Mouse (Mus musculus) limb, embryonic 13.5 days (tissue): ENCODE data around the gene Ipo13. TPM values are rescaled to one million over a fixed set of nuclear protein-coding genes. Genes with fewer than 3 reads are reported as not detected.
A peak's percentile ranks its signal among the peaks of the same experiment; 100 is the strongest.

ENCODE experiments used
- ATAC-seq: fragments of 200-750 bp; cut with Nextera tagmentation; 2 replicates; pipeline ENCODE4 v1.8.0; 2017; ENCODE audit warnings: low read depth, moderate number of reproducible peaks, moderate TSS enrichment; ENCODE audit not compliant: low FRiP score
- H3K27ac ChIP-seq: fragments of 300-500 bp; sonication (generic); 2 replicates; pipeline ENCODE4 v1.5.1; 2015; ENCODE audit warnings: inconsistent platforms, mild to moderate bottlenecking, moderate library complexity
- H3K27me3 ChIP-seq: fragments of 300-500 bp; sonication (generic); 2 replicates; pipeline ENCODE4 v1.6.1; 2015; ENCODE audit warnings: mild to moderate bottlenecking, inconsistent platforms
- H3K36me3 ChIP-seq: fragments of 300-500 bp; sonication (generic); 2 replicates; pipeline ENCODE4 v1.6.1; 2015; ENCODE audit warnings: inconsistent platforms, mild to moderate bottlenecking, moderate library complexity
- H3K4me1 ChIP-seq: fragments of 300-500 bp; sonication (generic); 2 replicates; pipeline ENCODE4 v1.6.1; 2015; ENCODE audit warnings: inconsistent platforms
- H3K4me2 ChIP-seq: fragments of 300-500 bp; sonication (generic); replicated peaks from 2 replicates; pipeline ENCODE4 v1.6.1; 2015; ENCODE audit warnings: inconsistent platforms, mild to moderate bottlenecking, moderate library complexity
- H3K4me3 ChIP-seq: fragments of 300-500 bp; sonication (generic); 2 replicates; pipeline ENCODE4 v1.5.1; 2015; ENCODE audit warnings: moderate library complexity, mild to moderate bottlenecking, inconsistent platforms
- H3K9ac ChIP-seq: fragments of 300-500 bp; sonication (generic); 2 replicates; pipeline ENCODE4 v1.6.1; 2015; ENCODE audit warnings: mild to moderate bottlenecking, inconsistent platforms
- H3K9me3 ChIP-seq: fragments of 300-500 bp; sonication (generic); 2 replicates; pipeline ENCODE4 v1.6.1; 2016; ENCODE audit warnings: inconsistent platforms
- WGBS: fragments of 180-500 bp; shearing (Covaris S2); methylation state at CpG from one replicate; pipeline ENCODE4 v1.1.7; 2015; 5-methylcytosine and 5-hydroxymethylcytosine counted together
- polyA plus RNA-seq: library from polyadenylated mRNA; unstranded; fragments of >200 nt; fragmentation: Nextera tagmentation; extraction: Ambion mirVana; gene quantifications from 2 replicates; pipeline ENCODE4 v1.2.1, GENCODE M21; 2015

Gene Ipo13
- polyA plus RNA-seq, 1 experiment from 2014 or later = 43.7 TPM

GRCm38 (mm10) chr4:117850871-117851270, 63.9 kb downstream of the Ipo13 start:
- WGBS = 79% methylated on average over 7 of the region's 7 CpGs
- no peak overlapping the region for H3K9ac ChIP-seq
- ATAC-seq = no peak
- no peaks in the 10 kb centered on the region for H3K9me3 ChIP-seq
- H3K4me2 ChIP-seq = no peak overlapping the region
- no peak overlapping the region for H3K27ac ChIP-seq
- H3K4me1 ChIP-seq = peaks cover 20% of the 10 kb centered on the region
- H3K27me3 ChIP-seq = no peaks in the 10 kb centered on the region
- no peak overlapping the region for H3K4me3 ChIP-seq
- peaks cover 15% of the 10 kb centered on the region for H3K36me3 ChIP-seq

- Histone ChIP-seq H3K27ac (no peak overlapping the region), H3K36me3 (peaks cover 20% of the 10 kb centered on the region), H3K4me1 (peaks cover 13% of the 10 kb centered on the region), H3K4me3 (no peak overlapping the region), H3K27me3 (no peaks in the 10 kb centered on the region), H3K9me3 (no peaks in the 10 kb centered on the region), H3K4me2 (no peak overlapping the region), H3K9ac (no peak overlapping the region)
- 81% methylated on average over 7 of the region's 7 CpGs for WGBS
- no peak for ATAC-seq
These were observed 64.6 kb downstream of the Ipo13 start for GRCm38 (mm10) chr4:117850176-117850575.

GRCm38 (mm10) chr4:117849506-117849905, 65.3 kb downstream of the Ipo13 start:
- H3K27me3 ChIP-seq = no peaks in the 10 kb centered on the region
- H3K4me2 ChIP-seq = no peak overlapping the region
- ATAC-seq = no peak
- H3K9me3 ChIP-seq = no peaks in the 10 kb centered on the region
- H3K4me3 ChIP-seq = no peak overlapping the region
- no peak overlapping the region for H3K27ac ChIP-seq
- H3K36me3 ChIP-seq = peaks cover 27% of the 10 kb centered on the region
- no peak overlapping the region for H3K9ac ChIP-seq
- H3K4me1 ChIP-seq = peaks cover 9% of the 10 kb centered on the region
- 83% methylated on average over 5 of the region's 5 CpGs for WGBS

GRCm38 (mm10) chr4:117849063-117849462, 65.7 kb downstream of the Ipo13 start:
- no peak for ATAC-seq
- Histone ChIP-seq H3K27me3 (no peaks in the 10 kb centered on the region), H3K4me3 (no peak overlapping the region), H3K9ac (no peak overlapping the region), H3K4me1 (peaks cover 9% of the 10 kb centered on the region), H3K4me2 (no peak overlapping the region), H3K36me3 (peaks cover 31% of the 10 kb centered on the region), H3K9me3 (no peaks in the 10 kb centered on the region), H3K27ac (no peak overlapping the region)
- 57% methylated on average over 17 of the region's 17 CpGs for WGBS

- Histone ChIP-seq H3K27me3 (no peaks in the 10 kb centered on the region), H3K4me2 (no peak overlapping the region), H3K27ac (peak overlapping the region; percentile 55; the same call in 1 of the 2 replicates), H3K4me1 (peaks cover 9% of the 10 kb centered on the region), H3K9me3 (no peaks in the 10 kb centered on the region), H3K9ac (0 out of 2 replicates have a peak overlapping the region, but pooled peaks have one; percentile 31), H3K36me3 (peaks cover 44% of the 10 kb centered on the region), H3K4me3 (no peak overlapping the region)
- ATAC-seq = no peak
- 18% methylated on average over 2 of the region's 2 CpGs for WGBS
These were observed 67.8 kb downstream of the Ipo13 start for GRCm38 (mm10) chr4:117847011-117847410.

GRCm38 (mm10) chr4:117846261-117846660, 68.5 kb downstream of the Ipo13 start:
- no peak overlapping the region for H3K4me2 ChIP-seq

GRCm38 (mm10) chr4:117845316-117845715, 69.5 kb downstream of the Ipo13 start:
- peaks cover 42% of the 10 kb centered on the region for H3K36me3 ChIP-seq
- no peak overlapping the region for H3K9ac ChIP-seq
- H3K9me3 ChIP-seq = no peaks in the 10 kb centered on the region
- no peak overlapping the region for H3K4me3 ChIP-seq
- no peak overlapping the region for H3K27ac ChIP-seq
- H3K4me1 ChIP-seq = peaks cover 20% of the 10 kb centered on the region
- 84% methylated on average over 11 of the region's 11 CpGs for WGBS
- no peaks in the 10 kb centered on the region for H3K27me3 ChIP-seq
- H3K4me2 ChIP-seq = no peak overlapping the region
- ATAC-seq = no peak

More at GRCm38 (mm10) chr4:117846261-117846660, 68.5 kb downstream of the Ipo13 start:
- ATAC-seq = no peak
- H3K4me3 ChIP-seq = no peak overlapping the region
- no peak overlapping the region for H3K27ac ChIP-seq
- H3K9ac ChIP-seq = no peak overlapping the region
- no peaks in the 10 kb centered on the region for H3K27me3 ChIP-seq
- 93% methylated on average over 4 of the region's 4 CpGs for WGBS
- peaks cover 44% of the 10 kb centered on the region for H3K36me3 ChIP-seq
- peaks cover 16% of the 10 kb centered on the region for H3K4me1 ChIP-seq
- no peaks in the 10 kb centered on the region for H3K9me3 ChIP-seq

Other genes with a start within 250 kb of the Ipo13 start
- gene Dmap1, start 232.7 kb downstream of the Ipo13 start, polyA plus RNA-seq = 78.2 and 80.5 TPM in 2 replicates
- not detected in 2 replicates for gene Gm12845, start 190.6 kb downstream of the Ipo13 start, polyA plus RNA-seq
- not detected in 2 replicates for gene Klf17, start 149.4 kb downstream of the Ipo13 start, polyA plus RNA-seq
- gene Slc6a9, start 80.5 kb downstream of the Ipo13 start, polyA plus RNA-seq = 15.6 and 17.2 TPM in 2 replicates
- gene Ccdc24, start 42.4 kb downstream of the Ipo13 start, polyA plus RNA-seq = 1.3 and 1.7 TPM in 2 replicates
- 32.8 and 35.1 TPM in 2 replicates for gene B4galt2, start 31.5 kb downstream of the Ipo13 start, polyA plus RNA-seq
- 176 and 184 TPM in 2 replicates for gene Atp6v0b, start 27.7 kb downstream of the Ipo13 start, polyA plus RNA-seq
- 16.8 and 18.4 TPM in 2 replicates for gene Dph2, start 23.0 kb downstream of the Ipo13 start, polyA plus RNA-seq
- 8.9 and 10.1 TPM in 2 replicates for gene Artn, start 14.8 kb upstream of the Ipo13 start, polyA plus RNA-seq
- gene St3gal3, start 219.9 kb upstream of the Ipo13 start, polyA plus RNA-seq = 9.3 and 9.8 TPM in 2 replicates